Mouse (Mus musculus) megakaryocyte progenitor cell, adult 5-6 weeks (primary cell): ENCODE measurements at regions not wholly inside any gene's neighbourhood (a gene's known extent, or its start where the extent isn't known, plus 50 kb on each side); places are given as distances from the start of the nearest gene placed in this dataset.
"Not testable (repeated sequence)": the region's sequence is repeated elsewhere in the genome, so short reads cannot be mapped to it uniquely, and the experiment has no call there.

ENCODE experiments used
- ATAC-seq: replicated peaks from 2 replicates; pipeline ENCODE4 v1.8.0; 2016; ENCODE audit warnings: mild to moderate bottlenecking, moderate TSS enrichment, inconsistent platforms; ENCODE audit not compliant: poor library complexity

- no peak for ATAC-seq
Observed at GRCm38 (mm10) chr1:47306961-47307360, 414.3 kb upstream of the Slc39a10 start.

- no peak for ATAC-seq
Observed at GRCm38 (mm10) chr1:47299311-47299710, 406.7 kb upstream of the Slc39a10 start.

DNA sequence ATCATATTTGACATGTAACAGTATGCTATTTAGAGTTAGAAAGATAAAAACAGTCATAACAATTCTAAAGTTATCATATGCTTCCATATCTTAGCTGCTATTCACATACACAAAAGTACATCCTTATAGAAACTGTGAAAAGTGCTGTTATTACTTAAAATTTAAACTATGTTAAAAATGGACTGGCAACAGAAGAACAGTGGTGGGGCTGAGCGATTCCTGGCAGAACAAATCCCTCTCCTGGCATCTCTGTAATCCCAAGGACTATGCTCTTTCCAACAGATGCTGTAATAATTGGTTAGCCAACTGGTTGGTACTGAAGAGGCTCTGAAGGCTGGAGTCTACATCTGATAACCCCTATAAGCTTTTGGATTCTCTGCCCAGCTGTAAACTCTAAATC is 393.0 kb upstream of the Slc39a10 start:
- ATAC-seq: no peak

DNA sequence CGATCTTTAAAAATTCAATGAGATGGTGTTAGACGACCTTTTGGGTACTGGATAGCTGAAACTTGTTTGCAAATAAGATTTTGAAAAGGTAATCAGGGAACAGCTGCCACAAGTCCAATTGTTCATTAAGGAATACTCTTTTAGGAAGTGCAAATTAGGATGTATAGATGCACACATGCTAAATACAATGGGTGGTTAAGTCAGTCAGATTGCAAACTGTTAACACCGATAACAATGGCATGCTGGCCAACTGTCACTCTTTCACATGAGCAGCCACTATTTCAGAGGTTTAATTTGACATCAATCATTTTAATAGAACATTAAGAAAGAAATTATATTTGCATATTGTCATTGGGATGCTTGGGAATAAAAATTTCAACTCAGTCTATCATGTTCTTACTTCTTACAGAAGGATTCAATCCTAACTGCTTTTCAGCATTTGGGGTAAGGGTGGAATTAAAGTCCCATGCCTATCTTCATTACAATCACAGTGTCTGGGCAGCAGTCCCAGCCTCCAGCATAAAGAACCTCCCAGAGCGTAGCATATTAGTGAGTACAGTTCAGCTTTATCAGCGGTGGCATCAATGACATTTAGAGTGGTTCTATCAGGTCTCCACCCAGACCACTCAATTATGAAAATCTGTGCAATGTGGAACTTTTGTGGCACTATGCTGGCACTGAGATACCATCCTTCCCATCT is 385.8 kb upstream of the Slc39a10 start:
- no peak for ATAC-seq

GRCm38 (mm10) chr1:47277839-47278238 is 385.2 kb upstream of the Slc39a10 start:
- no peak for ATAC-seq

DNA sequence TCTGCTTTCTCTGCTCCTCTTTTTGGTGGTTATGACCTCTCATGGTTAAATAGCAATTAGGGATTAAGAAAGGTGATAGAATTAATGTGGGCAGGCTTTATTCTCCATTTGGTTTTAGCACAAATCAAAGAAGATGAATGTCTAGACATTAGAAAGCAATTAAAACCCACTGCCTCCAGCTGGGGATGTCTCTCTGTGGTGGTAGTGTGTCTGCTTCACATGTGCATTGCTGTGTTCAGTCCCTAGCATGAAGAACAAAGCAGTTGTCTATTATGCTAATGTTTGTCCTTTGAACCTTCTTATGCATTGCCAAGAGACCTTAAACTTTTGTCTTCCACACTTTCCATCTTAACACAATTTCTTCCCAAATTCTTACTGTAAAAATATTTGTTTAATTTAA is 379.5 kb upstream of the Slc39a10 start:
- ATAC-seq: no peak

DNA sequence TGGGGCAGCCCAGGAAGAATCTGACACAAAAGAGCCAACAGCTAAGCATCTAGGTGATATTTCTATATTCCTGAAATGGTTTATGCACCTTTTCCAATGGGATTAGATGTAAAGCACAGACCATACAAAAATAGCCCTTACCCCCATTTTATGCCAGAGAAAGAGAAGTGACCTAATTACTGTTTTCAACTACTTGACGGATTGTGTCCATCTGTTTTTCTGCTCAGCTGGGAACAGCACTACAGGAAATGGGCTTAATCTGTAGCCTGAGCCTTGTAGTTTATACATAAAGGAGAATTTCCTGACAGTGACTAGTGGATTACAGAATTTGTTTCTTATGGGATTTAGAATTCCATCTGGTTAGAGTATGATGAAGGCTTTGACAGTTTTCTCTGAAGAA is 371.0 kb upstream of the Slc39a10 start:
- no peak for ATAC-seq

- ATAC-seq: no peak
Observed at GRCm38 (mm10) chr1:47261505-47262130, 369.0 kb upstream of the Slc39a10 start.

- not testable (repeated sequence) for ATAC-seq
Observed at GRCm38 (mm10) chr1:47250706-47251105, 358.1 kb upstream of the Slc39a10 start.

GRCm38 (mm10) chr1:47217088-47217487 is 324.4 kb upstream of the Slc39a10 start:
- no peak for ATAC-seq

DNA sequence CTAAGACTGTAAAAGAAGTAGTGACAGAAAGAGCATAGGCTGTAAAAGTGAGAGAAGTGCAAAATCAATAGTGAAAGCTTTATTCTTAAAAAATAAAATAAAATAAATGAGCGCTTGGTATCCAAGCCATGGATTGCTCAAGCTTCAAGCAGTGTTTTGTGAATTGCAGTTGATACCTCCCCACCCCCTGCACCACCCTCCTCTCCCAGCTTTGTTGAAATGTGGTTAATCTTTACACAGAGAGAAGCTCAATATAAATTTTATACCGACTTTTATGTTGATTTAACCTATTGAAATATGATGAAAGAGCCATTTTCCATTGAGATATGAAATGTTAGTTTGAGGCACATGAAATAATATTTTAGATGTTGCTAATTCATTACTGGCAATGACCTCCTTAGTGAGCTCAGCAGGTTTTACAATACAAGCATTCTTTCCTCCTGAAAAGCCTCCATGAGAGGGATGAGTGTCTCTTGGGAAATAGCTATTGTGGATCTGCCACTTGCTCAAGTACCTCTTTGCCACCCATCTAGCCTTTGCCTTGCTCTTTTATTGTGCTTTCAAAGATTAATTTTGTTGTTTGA is 323.9 kb upstream of the Slc39a10 start:
- ATAC-seq: no peak

DNA sequence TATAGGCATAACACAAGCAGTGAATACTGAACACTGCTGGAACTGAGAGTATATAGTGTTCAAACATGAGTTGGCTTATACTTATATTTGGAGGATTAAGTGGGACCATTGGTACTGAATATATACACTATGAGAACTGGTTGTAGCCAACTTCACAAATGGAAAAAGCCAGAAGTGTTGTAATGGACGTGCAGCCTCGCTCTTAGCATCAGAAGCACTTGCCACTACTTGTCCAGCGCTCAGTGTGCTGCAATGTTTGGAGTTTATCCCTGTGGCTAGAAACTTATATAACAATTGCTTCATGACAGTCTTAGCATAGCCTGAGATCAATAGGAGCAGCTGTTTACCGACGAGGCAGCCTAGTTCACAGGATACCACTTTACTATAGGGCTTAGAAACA is 320.8 kb upstream of the Slc39a10 start:
- ATAC-seq: no peak

DNA sequence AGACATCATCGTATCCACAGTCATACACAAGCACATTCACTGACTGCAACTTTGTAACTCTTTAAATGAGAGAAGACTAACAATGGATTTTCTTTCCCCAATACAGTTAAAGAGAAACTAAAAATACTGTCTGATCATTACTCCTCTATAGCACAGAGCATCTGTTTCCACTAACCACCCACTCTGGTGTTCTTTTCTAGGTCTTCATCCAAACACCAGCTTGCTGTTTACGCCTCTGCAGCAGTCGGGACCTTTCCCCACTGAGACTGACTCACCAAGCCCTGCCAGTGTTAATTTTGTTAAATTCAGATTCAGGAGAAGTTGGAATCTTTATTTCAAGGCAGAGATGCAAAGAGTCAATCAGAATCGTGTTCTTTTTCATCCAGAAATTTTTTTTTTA is 300.3 kb upstream of the Slc39a10 start:
- no peak for ATAC-seq

GRCm38 (mm10) chr1:47164417-47164816 is 271.8 kb upstream of the Slc39a10 start:
- no peak for ATAC-seq

DNA sequence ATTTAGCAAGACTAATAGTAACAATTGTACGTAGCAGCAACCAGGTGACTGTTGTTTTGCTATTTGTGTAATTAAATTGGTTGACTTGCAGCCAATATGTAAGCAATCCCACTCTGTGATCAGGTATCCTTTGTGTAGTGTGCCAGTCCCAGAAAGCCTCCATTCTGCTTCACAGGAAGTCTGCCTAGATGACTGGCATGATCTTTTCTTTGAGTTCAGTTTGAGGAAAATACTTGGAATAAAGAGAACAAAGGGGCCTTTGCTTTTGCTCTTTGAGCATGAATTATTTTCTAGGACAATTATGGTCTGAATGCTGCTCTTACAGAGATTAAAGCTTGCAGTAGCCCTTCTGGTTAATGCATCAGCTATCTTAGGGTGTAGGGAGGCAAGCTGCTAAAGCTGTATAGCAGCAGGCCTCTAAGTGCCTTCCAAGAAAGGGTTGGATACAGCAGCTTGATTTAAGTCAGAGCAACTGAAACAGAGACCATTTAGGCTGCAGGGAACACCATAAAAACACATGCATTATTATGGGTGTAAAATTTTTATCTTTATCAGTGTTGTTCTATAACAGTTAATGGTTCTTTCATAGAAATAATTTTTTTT is 271.3 kb upstream of the Slc39a10 start:
- no peak for ATAC-seq

DNA sequence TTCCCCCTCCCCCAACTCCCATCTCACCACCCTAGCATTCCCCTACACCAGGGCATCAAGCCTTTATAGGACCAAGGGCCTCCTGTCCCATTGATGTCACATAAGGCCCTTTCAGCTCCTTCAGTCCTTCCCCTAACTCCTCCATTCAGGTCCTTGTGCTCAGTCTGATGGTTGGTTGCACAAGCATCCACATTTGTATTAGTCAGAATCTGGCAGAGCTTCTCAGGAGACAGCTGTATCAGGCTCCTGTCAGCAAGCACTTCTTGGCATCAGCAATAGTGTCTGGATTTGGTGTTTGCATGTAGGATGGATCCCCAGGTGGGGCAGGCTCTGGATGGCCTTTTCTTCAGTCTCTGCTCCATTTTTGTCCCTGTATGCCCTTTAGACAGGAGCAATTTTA is 237.4 kb upstream of the Slc39a10 start:
- not testable (repeated sequence) for ATAC-seq

GRCm38 (mm10) chr1:47119636-47120035 is 227.0 kb upstream of the Slc39a10 start:
- no peak for ATAC-seq

DNA sequence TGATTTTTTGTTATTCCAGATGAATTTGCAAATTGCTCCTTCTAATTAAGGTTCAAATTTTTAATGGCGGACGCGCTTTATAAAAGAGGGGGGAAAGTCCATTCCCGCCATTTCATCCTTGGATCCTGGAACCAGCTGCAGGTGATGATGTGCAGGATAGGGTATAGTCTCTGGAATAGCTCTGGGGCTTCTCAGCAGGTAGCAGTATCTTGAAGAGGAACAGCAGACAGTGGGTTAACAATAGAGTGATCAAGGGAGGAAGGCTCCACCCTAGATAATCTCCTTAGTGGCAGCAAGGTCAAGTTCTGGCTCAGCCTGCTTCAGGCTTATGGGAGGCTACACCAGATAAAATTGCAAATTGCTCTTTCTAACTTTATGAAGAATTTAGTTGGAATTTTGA is 224.0 kb upstream of the Slc39a10 start:
- ATAC-seq: not testable (repeated sequence)

DNA sequence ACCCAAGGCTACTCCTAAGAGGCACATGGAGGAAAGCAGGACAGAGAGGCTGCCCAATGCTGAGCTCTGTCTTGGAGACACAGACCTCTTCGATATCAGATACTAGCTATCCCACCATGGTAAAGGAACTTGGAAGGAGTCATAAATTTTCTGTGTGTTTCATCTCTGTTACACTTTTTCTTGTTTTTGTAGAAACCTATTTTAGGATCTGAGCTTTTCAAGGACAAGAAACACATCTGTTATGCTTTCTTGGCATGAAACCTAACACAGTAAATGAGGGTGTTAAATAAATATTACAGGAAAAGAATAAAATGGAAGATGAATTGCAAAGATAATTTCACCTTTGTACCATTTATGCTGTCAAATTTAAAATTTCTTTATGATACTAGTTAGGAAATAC is 219.8 kb upstream of the Slc39a10 start:
- no peak for ATAC-seq

DNA sequence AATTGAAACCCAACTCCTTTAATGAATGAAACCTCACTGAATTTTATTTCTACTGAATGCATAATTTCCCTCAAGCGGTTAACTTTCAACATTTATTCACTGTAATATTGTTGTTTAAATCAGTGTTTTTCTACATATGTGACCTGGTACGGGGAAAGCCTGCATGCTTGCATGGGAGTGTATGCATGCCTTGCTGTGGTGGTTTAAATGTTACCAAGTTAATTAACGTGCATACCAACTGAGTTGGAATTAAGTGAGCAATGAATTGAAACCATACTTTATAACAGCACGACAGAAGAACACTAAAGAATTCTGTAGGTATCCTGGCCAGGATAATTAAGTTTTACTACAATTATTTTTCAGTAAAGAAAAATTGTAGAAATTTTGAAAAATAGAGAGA is 211.4 kb upstream of the Slc39a10 start:
- ATAC-seq: no peak

DNA sequence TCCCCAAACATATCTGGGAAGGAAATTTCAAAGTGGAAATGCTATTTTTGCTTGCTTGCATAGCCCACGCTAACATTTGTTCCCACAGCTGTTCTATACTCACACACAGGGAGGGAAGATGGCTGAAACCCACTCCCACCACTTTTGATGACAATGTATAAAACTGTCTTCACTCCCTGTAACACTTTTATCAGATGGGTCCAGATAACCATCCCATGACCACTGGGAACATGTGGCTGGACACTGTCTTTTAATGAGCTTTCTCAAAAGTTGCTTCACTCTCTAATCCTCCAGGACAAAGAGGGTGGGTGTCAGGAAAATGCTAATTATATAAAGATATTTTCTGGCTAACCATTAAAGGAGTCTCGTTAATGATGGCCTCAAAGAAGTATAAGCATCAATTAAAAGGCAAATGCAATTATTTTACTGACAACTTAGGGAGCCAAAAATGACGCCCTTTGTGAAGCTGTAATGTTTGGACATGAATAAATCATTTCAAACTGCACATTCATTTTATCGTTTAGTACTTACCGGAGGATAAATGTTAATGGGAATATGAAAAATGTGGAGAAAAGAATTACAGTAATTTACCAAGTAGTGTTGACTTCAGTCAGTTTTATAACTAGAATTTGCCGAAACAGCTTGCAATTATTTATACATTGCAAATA is 210.8 kb upstream of the Slc39a10 start:
- ATAC-seq: no peak
